13 mouse cellular contexts compared by ENCODE assay signal in the genomic region with DNA sequence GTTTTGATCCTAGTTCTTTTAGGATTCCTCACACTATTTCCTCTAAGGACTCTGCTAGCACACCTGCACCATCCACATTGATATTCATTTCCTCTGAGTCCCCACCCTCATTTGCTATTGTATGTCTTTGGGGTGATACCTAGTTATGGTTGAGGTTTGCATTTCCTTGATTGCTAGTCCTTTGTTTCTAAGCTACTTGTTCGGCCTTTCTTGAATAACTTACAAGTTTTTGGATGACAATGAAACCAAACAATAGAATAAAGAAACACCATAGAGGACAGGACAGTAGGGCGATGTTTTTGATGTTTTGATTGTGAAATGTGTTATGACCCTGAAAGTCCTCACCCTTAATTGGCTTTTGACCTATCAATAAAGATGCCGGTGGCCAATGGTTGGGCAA.
"Had no signal": no experiment of that assay in that cellular context is flagged by ENCODE, and none has a peak within 500 bp of the region (broad histone marks: within the 10 kb centered on the region; RNA-seq: fewer than 3 reads in every experiment).

No protein-coding gene starts in this region.

- DNase-seq: gastrocnemius, adult 2 months; gastrocnemius, postnatal 10 days; gastrocnemius, postnatal 25 days; heart, adult 18-20 months; heart, postnatal 10 days; heart, postnatal 4 days; kidney, adult 18-20 months; kidney, adult 8-10 months; kidney, postnatal 10 days; kidney, postnatal 25 days; kidney, postnatal 4 days; liver; liver, embryonic 13.5 days had no signal
